Mouse (Mus musculus) cortical plate, adult 2 months (tissue): ENCODE data around the gene Exoc2. TPM values are rescaled to one million over a fixed set of nuclear protein-coding genes. Genes with fewer than 3 reads are reported as not detected.

Experiments
- H3K27ac ChIP-seq: fragments of 200-500 bp; 2 replicates; pipeline ENCODE4 v1.5.1; 2012; ENCODE audit warnings: low read length, control low read depth, inconsistent platforms; ENCODE audit not compliant: insufficient read depth
- H3K4me1 ChIP-seq: fragments of 200-500 bp; 2 replicates; pipeline ENCODE4 v1.6.1; 2011; ENCODE audit warnings: low read length; ENCODE audit not compliant: control insufficient read depth, insufficient read depth
- H3K4me3 ChIP-seq: fragments of 200-500 bp; 2 replicates; pipeline ENCODE4 v1.5.1; 2011; ENCODE audit warnings: mild to moderate bottlenecking, low read length, control low read depth; ENCODE audit not compliant: insufficient read depth
- CTCF ChIP-seq: fragments of 200-500 bp; IDR thresholded peaks from 2 replicates; pipeline ENCODE4 v1.5.1; 2011; ENCODE audit warnings: mild to moderate bottlenecking, control low read depth, low read length; ENCODE audit not compliant: insufficient read depth; ENCODE audit errors: extremely low read depth
- POLR2A ChIP-seq: fragments of 200-500 bp; IDR thresholded peaks from 2 replicates; pipeline ENCODE4 v1.6.1; 2011; ENCODE audit warnings: mild to moderate bottlenecking, low read length, control low read depth; ENCODE audit not compliant: insufficient read depth; ENCODE audit errors: extremely low read depth
- polyA plus RNA-seq: library from polyadenylated mRNA; depleted of rRNA; stranded (reverse); fragments of >200 nt; gene quantifications from 2 replicates; pipeline ENCODE4 v1.2.3, GENCODE M21; 2012

The Exoc2 gene
- polyA plus RNA-seq, 1 experiment, result 26.6 TPM

DNA sequence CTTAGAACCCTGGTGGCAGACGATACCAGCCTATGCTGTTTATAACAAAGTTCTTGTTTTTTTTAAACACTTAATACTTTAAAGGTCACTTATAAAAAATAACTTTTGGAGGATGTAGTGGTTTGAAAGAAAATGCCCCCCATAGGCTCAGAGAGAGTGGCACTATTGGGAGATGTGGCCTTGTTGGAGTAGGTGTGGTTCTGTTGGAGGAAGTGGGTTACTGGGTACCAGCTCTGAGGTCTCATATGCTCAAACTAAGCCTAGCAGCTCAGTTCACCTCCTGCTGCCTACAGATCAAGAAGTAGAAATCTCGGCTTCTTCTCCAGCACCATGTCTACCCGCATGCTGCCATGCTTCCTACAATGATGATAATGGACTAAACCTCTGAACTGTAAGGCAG lies 98.1 kb downstream of the Exoc2 start:
- TF ChIP-seq POLR2A (no peak), CTCF (no peak)
- H3K27ac ChIP-seq, result no peak overlapping the region
- H3K4me1 ChIP-seq, result no peaks in the 10 kb centered on the region
- no peak overlapping the region for H3K4me3 ChIP-seq

DNA sequence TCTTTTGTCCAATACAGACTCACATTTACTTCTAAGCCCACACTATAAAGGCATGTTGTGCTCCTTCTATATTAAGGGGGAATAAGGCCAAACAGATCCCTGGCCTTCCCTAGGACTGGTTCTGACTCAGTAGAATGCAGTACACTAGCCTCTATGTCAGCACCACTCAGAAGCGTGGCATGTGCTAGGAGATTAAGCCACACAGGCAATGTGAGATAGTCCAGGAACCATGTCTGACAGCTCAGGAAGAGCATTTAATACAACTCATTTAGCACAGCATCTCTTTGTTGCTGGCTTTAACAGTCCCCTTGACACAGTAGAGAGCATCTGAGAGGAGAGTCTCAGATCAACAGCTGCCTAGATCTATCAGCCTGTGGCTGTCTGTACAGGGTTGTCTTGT lies 100.4 kb downstream of the Exoc2 start:
- Histone ChIP-seq H3K4me1 (no peaks in the 10 kb centered on the region), H3K27ac (no peak overlapping the region), H3K4me3 (no peak overlapping the region)
- no peak for TF ChIP-seq CTCF
- TF ChIP-seq POLR2A, result no peak

DNA sequence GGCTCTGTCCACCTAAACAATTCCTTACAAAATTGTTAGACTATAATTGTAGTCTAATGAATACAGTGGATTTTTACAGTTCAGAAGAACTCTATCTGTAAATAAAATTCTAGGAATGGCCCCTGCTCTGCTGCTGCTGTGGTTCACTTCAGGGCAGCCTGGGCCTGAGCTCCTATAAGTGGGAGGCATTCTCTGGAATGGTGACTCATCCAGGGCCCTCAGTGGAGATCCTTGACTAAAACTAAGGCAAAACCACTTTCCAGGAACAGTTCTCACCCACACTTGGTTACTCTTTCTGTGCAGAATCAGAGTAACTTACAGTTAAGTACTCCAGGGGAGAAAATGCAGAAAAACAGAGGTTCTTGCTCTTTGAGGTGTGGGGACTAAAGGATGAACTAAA lies 108.4 kb downstream of the Exoc2 start:
- H3K27ac ChIP-seq, result no peak overlapping the region
- no peaks in the 10 kb centered on the region for H3K4me1 ChIP-seq
- no peak overlapping the region for H3K4me3 ChIP-seq
- no peak for TF ChIP-seq CTCF
- no peak for TF ChIP-seq POLR2A

DNA sequence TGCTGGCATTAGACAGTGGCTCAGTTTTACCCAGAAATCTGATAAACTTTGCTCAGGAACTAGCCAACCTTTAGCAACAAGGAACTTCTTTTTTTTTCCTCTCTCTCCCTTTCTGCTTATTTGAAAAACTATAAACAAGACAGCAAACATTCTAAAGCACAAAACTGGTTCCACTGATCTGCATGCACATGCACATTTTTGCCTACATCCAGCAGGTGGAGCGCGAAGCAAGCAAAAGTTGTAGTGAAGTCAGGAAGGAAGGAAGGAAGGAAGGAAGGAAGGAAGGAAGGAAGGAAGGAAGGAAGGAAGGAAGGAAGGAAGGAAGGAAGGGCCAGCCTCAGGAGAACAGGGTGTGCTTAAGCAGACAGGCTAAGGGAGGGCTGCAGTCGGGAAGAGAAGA lies 109.9 kb downstream of the Exoc2 start:
- TF ChIP-seq POLR2A, result no peak
- TF ChIP-seq CTCF, result peak; percentile 41; the same call in 1 of the 2 replicates
- H3K4me3 ChIP-seq, result no peak overlapping the region
- H3K4me1 ChIP-seq, result no peaks in the 10 kb centered on the region
- no peak overlapping the region for H3K27ac ChIP-seq

DNA sequence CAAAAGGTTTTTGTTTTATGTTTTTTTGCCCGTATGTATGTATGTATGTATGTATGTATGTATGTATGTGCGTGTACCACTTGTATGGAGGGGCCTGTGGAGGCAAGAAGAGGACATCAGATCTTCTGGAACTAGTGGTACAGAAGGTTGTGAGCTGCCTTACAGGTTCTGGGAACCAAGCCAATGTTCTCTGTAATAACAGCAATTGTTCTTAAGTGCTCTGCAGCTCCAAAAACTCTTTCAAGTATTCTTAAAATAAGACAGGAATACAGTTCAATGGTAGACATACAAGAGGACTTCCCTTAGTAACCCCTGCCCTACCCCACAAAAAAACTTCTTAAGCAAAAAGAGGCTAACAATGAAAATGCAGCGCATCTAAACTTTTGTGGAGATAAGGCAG lies 115.5 kb downstream of the Exoc2 start:
- no peak for TF ChIP-seq CTCF
- TF ChIP-seq POLR2A, result no peak
- H3K4me3 ChIP-seq, result no peak overlapping the region
- no peaks in the 10 kb centered on the region for H3K4me1 ChIP-seq
- no peak overlapping the region for H3K27ac ChIP-seq

DNA sequence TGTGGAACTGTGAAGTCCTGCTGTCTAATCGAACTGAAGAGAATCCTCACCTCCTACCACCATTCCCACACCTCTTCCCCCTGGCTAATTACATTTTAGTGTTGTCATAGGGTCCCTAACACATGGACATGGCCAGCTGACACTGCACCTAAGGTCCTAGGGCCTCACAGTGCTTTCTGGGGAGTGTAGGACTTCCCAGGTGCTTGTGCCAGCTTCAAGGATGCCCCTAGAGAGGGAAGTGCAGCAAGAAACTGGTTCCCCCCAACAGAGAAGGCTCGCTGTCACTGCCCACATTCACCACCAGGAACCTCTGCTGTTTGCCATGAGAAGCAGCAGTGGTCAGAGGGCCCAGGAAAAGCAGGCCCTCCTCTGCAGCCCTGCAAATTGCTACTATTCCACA lies 123.2 kb downstream of the Exoc2 start:
- Histone ChIP-seq H3K27ac (no peak overlapping the region), H3K4me3 (no peak overlapping the region), H3K4me1 (no peaks in the 10 kb centered on the region)
- no peak for TF ChIP-seq POLR2A
- TF ChIP-seq CTCF, result no peak

DNA sequence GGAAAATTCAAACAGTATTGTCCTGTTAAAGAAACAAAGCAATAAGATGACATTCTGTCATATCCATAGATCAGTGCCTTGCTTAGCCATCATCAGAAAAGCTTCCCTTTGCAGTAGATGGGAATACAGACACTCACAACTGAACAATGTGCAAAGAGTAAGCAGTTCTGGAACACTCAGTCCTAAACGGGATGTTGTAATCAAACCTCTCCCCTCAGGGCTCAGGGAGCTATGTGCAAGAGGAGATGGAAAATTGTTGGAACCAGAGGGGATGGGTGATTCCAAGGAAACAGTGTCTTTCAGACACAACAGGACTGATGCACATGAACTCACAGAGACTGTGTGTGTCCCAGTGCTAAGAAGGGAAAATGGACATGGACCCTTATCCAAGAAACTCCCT lies 125.9 kb downstream of the Exoc2 start:
- no peak overlapping the region for H3K4me3 ChIP-seq
- H3K4me1 ChIP-seq, result no peaks in the 10 kb centered on the region
- TF ChIP-seq POLR2A, result no peak
- no peak for TF ChIP-seq CTCF
- no peak overlapping the region for H3K27ac ChIP-seq

DNA sequence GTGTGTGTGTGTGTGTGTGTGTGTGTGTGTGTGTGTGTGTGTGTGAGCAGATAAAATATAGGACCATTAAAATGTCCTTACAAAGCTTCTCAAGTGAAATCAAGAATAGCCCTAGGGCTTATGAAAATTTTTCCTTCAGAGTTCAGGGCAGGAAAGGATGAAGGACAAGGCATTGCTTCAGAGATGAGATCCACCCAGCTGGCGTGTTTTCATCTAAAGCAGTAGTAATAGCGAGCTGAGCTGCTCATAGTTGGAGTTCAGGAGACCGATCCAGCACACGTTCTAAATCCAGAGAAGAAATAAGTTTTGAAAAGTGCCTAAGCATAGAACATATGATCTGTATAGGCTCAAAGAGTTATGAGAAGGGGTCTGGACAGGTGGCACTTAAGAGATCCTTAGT lies 127.4 kb downstream of the Exoc2 start:
- no peak for TF ChIP-seq CTCF
- TF ChIP-seq POLR2A, result no peak
- no peak overlapping the region for H3K4me3 ChIP-seq
- H3K27ac ChIP-seq, result no peak overlapping the region
- H3K4me1 ChIP-seq, result no peaks in the 10 kb centered on the region

DNA sequence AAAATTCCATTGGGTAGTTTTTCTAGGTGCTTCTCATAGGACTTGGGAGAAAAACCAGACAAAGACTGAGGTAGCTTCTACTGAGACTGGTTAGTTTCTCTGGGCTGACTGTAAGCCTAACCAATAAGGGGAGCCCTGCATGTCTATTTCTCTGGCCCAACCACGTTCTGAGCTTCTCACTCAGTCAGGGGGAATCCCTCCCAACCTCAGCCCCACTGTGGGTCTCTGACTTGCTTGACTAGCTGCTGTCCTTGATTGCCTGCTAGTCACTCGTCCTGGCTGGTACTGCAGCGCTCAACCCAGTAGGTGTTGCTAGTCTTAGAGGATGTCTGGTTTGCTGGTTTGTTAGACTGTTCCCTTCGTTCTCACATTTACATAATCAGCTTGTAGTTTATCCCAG lies 130.8 kb downstream of the Exoc2 start:
- TF ChIP-seq POLR2A (no peak), CTCF (no peak)
- Histone ChIP-seq H3K4me3 (no peak overlapping the region), H3K4me1 (no peaks in the 10 kb centered on the region), H3K27ac (no peak overlapping the region)

DNA sequence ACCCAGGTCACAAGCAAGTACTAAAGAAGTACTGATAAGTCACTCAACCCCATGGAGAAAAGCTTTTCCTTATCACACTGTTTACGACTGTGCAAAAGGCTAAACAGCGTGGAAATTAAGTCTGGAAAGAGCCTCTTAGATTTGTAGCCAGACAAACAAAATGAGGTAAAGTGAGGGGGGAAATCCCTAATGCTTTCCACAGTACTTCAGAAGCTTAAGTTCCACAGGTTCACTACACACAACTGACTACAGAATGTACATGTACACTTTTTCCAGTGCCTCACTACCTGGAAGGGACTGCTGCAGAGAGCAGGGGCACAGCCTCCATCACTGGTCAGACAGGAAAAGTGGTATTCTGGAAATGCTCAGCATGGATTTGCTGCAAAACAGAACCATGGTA lies 132.1 kb downstream of the Exoc2 start:
- H3K4me1 ChIP-seq, result no peaks in the 10 kb centered on the region
- TF ChIP-seq POLR2A (no peak), CTCF (no peak)
- H3K27ac ChIP-seq, result no peak overlapping the region
- no peak overlapping the region for H3K4me3 ChIP-seq

DNA sequence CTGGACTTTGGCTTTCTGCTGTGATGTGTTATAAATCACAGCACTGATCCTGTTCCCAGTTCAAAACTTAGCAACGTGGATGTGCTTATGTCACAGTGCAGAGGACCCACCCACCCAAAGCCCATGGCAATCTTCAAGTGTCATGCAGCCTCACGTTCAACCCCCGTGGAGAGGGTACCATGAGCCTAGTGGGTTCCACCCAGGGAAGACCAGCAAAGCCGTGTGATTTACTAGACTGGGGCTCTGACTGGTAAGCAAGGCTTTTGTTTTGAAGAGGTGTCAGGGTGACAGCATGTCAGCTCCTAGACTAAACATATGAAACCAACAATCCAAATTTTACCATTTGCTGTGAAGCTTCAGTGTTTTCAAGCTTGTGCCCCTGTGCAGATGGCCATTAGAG lies 132.6 kb downstream of the Exoc2 start:
- TF ChIP-seq POLR2A, result no peak
- TF ChIP-seq CTCF, result no peak
- Histone ChIP-seq H3K4me1 (no peaks in the 10 kb centered on the region), H3K4me3 (no peak overlapping the region), H3K27ac (no peak overlapping the region)
